Mouse (Mus musculus) heart, embryonic 16.5 days (tissue): ENCODE measurements around the gene Mettl27. TPM values are rescaled to one million over a fixed set of nuclear protein-coding genes. Genes with fewer than 3 reads are reported as not detected.
A peak's percentile ranks its signal among the peaks of the same experiment; 100 is the strongest.

Experiments
- ATAC-seq: fragments of 200-750 bp; cut with Nextera tagmentation; replicated peaks from 2 replicates; pipeline ENCODE4 v1.8.0; 2017; ENCODE audit warnings: moderate number of reproducible peaks; ENCODE audit not compliant: insufficient read depth, low FRiP score; ENCODE audit errors: extremely low read depth
- H3K27ac ChIP-seq: fragments of 300-500 bp; sonication (generic); 2 replicates; pipeline ENCODE4 v1.5.1; 2014; ENCODE audit warnings: mild to moderate bottlenecking, low read length, control low read depth, moderate library complexity
- H3K27me3 ChIP-seq: fragments of 300-500 bp; sonication (generic); 2 replicates; pipeline ENCODE4 v1.6.1; 2014; ENCODE audit warnings: low read length, mixed read lengths; ENCODE audit not compliant: control insufficient read depth, insufficient read depth
- H3K36me3 ChIP-seq: fragments of 300-500 bp; sonication (generic); 2 replicates; pipeline ENCODE4 v1.6.1; 2014; ENCODE audit not compliant: control insufficient read depth, insufficient read depth
- H3K4me1 ChIP-seq: fragments of 300-500 bp; sonication (generic); 2 replicates; pipeline ENCODE4 v1.6.1; 2014; ENCODE audit warnings: low read length, mixed read lengths; ENCODE audit not compliant: control insufficient read depth, insufficient read depth
- H3K4me2 ChIP-seq: fragments of 300-500 bp; sonication (generic); 2 replicates; pipeline ENCODE4 v1.6.1; 2014; ENCODE audit warnings: low read depth, mild to moderate bottlenecking, control low read depth, low read length
- H3K4me3 ChIP-seq: fragments of 300-500 bp; sonication (generic); 2 replicates; pipeline ENCODE4 v1.5.1; 2014; ENCODE audit warnings: mild to moderate bottlenecking, control low read depth, low read length
- H3K9ac ChIP-seq: fragments of 300-500 bp; sonication (generic); 2 replicates; pipeline ENCODE4 v1.6.1; 2014; ENCODE audit warnings: low read length, control low read depth
- H3K9me3 ChIP-seq: fragments of 300-500 bp; sonication (generic); replicated peaks from 2 replicates; pipeline ENCODE4 v1.6.1; 2016; ENCODE audit warnings: low read length; ENCODE audit not compliant: control insufficient read depth
- WGBS: fragments of 180-500 bp; shearing (Covaris S2); extraction: QIAGEN DNeasy Blood & Tissue Kit; methylation state at CpG from one replicate; pipeline ENCODE4 v1.1.7; 2014; 5-methylcytosine and 5-hydroxymethylcytosine counted together
- polyA plus RNA-seq: library from polyadenylated mRNA; unstranded; fragments of >200 nt; fragmentation: Nextera tagmentation; extraction: Ambion mirVana; gene quantifications from 2 replicates; pipeline ENCODE4 v1.2.1, GENCODE M21; 2015

Gene Mettl27
- polyA plus RNA-seq, 1 experiment from 2014 or later = 9.1 TPM

DNA sequence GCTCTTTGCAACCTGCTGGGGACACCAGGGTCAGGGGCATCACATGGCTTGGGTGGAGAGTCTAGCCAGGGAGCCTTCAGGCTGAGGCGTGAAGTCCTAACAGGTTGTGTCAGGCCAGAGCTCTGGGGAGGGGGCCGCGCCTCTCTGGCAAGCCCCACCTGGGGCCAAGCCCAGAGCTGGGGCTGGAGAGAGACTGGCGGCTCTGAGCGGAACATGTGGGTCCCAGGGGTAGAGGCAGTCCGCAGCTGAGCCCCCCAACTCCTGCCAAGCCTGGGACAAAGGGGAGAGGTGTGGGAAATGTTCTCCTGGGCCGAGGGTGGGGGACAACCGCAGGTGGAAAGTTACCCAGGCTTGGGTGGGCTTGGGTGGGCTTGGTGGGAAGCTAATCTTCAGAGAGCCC lies 35.2 kb upstream of the Mettl27 start:
- H3K9ac ChIP-seq = no peak overlapping the region
- no peak overlapping the region for H3K27ac ChIP-seq
- no peak for ATAC-seq
- H3K4me2 ChIP-seq = no peak overlapping the region
- no peaks in the 10 kb centered on the region for H3K4me1 ChIP-seq
- no peaks in the 10 kb centered on the region for H3K36me3 ChIP-seq
- H3K27me3 ChIP-seq = no peaks in the 10 kb centered on the region
- H3K4me3 ChIP-seq = no peak overlapping the region
- WGBS = 82% methylated on average over 8 of the region's 8 CpGs
- 0 out of 2 replicates have a peak, but pooled peaks cover 2% of the 10 kb centered on the region for H3K9me3 ChIP-seq

DNA sequence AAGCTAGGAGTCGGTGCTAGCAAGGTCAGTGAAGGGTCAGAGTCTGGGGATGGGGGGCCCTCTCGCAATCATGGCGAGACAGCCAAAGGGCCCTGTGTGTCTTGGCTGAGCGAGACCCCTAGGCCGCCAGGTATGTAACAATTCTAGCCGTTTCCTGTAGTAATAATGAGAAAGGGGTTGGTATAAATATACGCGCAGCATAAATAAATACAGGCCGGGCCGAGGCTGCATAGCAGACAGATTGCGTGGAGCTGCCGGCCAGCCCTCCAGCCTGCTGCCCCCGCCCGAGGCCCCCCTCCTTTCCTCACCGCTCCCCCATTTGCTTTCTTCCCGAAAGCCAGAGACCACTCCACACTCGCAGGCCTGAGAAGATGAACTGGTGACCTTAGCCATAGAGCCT lies 34.6 kb upstream of the Mettl27 start:
- WGBS = 67% methylated on average over 17 of the region's 17 CpGs
- H3K27me3 ChIP-seq = no peaks in the 10 kb centered on the region; the same call in 1 of the 2 replicates
- H3K9me3 ChIP-seq = 0 out of 2 replicates have a peak, but pooled peaks cover 2% of the 10 kb centered on the region
- no peaks in the 10 kb centered on the region for H3K36me3 ChIP-seq
- no peak overlapping the region for H3K4me2 ChIP-seq
- H3K27ac ChIP-seq = no peak overlapping the region
- no peak overlapping the region for H3K9ac ChIP-seq
- H3K4me3 ChIP-seq = no peak overlapping the region
- no peaks in the 10 kb centered on the region for H3K4me1 ChIP-seq
- ATAC-seq = no peak

DNA sequence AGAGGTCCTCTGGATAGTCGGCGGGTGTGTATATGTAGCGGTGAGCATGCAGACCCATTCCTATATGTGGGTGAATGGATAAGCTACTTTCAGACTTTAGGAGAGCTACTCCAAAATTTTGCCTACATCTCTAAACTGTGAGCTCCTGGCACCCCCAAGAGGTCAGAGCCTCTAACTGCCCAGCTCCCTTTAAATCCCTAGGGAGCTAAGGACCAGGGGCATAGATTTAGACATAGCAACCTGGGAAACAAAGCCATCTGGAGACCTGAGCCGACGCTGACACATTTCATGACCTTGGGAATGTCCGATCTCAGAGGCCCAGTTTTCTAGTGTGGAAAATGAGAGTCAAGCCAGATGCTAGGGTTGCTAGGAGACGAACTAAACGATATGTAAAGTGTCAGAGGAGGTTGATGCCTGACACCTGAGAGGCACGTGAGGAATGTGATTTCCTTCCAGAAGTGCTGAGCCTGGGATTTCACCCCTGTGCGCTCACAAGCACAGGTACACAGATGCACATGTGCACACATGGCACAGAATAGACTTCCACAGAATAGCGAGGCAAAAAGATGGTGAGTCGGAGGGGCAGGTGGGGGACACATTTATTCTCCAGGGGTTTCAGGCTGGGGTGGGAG lies 31.0 kb upstream of the Mettl27 start:
- ATAC-seq = 0 out of 2 replicates have a peak, but pooled peaks have one; percentile 35
- no peaks in the 10 kb centered on the region for H3K9me3 ChIP-seq
- H3K9ac ChIP-seq = no peak overlapping the region
- WGBS = 38% methylated on average over 12 of the region's 12 CpGs
- no peaks in the 10 kb centered on the region; the same call in 1 of the 2 replicates for H3K27me3 ChIP-seq
- no peaks in the 10 kb centered on the region for H3K4me1 ChIP-seq
- H3K4me2 ChIP-seq = no peak overlapping the region
- H3K4me3 ChIP-seq = no peak overlapping the region
- no peaks in the 10 kb centered on the region for H3K36me3 ChIP-seq
- no peak overlapping the region for H3K27ac ChIP-seq

DNA sequence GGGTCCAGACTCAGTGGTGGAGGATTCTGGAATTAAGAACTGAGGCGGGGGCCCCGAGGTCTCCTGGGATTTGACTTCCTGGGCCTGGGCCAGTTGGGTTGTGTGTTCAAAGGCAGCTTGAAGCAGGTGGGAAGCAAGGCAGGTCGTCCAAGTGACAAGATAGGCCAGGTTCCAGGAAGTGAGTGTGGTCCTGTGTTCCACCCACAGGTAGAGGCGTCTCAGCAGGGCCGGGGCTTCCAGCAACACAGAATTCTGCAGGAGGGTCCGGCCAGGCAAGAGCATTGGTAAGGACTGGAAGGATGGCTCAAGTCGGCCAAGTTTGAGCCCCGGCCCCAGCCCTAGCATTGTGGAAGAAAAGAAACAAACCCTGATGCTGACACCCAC lies 30.5 kb upstream of the Mettl27 start:
- H3K4me3 ChIP-seq = no peak overlapping the region
- ATAC-seq = no peak
- no peak overlapping the region for H3K4me2 ChIP-seq
- H3K4me1 ChIP-seq = no peaks in the 10 kb centered on the region
- no peaks in the 10 kb centered on the region; the same call in 1 of the 2 replicates for H3K27me3 ChIP-seq
- H3K9ac ChIP-seq = no peak overlapping the region
- no peak overlapping the region for H3K27ac ChIP-seq
- no peaks in the 10 kb centered on the region for H3K9me3 ChIP-seq
- 65% methylated on average over 8 of the region's 8 CpGs for WGBS
- no peaks in the 10 kb centered on the region for H3K36me3 ChIP-seq

DNA sequence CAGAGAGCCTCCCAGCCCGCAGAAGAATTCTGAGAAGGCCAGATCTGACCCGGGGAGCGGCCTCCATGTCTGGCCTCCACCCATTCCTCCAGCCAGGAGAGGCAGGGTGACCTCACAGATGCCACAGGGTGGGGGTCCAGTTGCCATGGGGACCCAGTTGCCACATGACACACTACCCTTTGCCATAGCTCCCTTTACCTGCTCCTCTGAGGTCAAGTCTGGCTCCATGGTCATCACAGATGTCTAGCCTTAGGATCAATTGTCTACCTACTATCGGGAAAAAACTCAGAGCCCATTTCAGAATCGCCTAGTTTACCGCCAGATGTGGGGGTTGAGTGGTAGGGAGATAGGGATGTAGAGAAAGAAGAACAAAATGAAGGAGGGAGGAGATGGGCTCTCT lies 25.5 kb upstream of the Mettl27 start, which contains the start of gene Tmem270:
TSS of gene Tmem270 (minus strand) at position 101 of the 400 bp plus-strand sequence.
- Histone ChIP-seq H3K4me2 (no peak within 1 kb of the TSS), H3K27ac (no peak within 1 kb of the TSS), H3K9ac (no peak within 1 kb of the TSS), H3K4me3 (no peak within 1 kb of the TSS), H3K4me1 (no peaks in the 10 kb centered on the region), H3K9me3 (0 out of 2 replicates have a peak, but pooled peaks cover 2% of the 10 kb centered on the region), H3K36me3 (no peaks in the 10 kb centered on the region), H3K27me3 (no peaks in the 10 kb centered on the region; the same call in 1 of the 2 replicates)
- 0 out of 2 replicates have a peak, but pooled peaks have one; percentile 26 for ATAC-seq
- WGBS = 84% methylated on average over 6 of the region's 6 CpGs

DNA sequence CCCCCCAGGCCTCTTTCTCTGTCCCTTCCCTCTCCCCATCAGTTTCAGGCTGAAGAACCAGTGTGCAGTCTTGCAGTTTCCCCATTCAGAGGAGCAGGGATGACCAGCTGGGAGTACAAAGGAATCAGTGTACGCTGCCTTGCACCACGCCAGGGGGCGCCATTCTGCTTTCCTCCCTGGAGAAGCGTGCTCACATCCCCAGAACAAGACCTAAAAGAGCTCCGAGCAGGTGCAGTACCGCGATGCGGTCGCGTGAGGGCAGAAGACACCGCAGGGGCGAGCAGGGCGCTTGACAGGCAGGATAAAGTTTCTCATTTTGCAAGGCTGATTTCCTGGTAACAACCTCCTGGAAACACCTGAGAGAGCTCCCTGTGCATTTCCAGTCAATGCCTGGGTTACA lies 25.0 kb upstream of the Mettl27 start:
- H3K27ac ChIP-seq = no peak overlapping the region
- WGBS = under 1% methylated on average over 13 of the region's 13 CpGs
- peak; percentile 77 for ATAC-seq
- 0 out of 2 replicates have a peak, but pooled peaks cover 2% of the 10 kb centered on the region for H3K9me3 ChIP-seq
- no peak overlapping the region for H3K4me2 ChIP-seq
- H3K4me1 ChIP-seq = no peaks in the 10 kb centered on the region
- H3K4me3 ChIP-seq = no peak overlapping the region
- H3K36me3 ChIP-seq = no peaks in the 10 kb centered on the region
- H3K9ac ChIP-seq = no peak overlapping the region
- H3K27me3 ChIP-seq = no peaks in the 10 kb centered on the region; the same call in 1 of the 2 replicates

DNA sequence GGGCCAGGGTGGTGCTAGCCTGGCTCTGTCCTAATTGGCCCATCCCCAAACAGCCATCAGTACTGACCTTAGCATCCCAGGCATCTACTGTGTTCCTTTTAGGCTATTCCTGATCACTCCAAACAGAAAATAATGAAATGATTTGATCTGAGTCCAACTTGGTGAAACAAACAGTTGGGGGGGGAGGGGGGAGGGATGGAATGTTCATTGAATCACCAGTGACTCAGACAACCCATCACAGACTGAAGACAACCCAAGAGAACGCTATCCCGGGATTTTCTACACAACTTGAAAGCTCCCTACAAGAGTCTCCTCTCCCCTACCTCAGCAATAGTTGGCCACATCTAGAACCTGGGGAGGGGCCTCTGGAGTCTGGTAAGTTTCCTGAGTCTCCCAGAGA lies 20.3 kb upstream of the Mettl27 start:
- H3K4me1 ChIP-seq = no peaks in the 10 kb centered on the region
- H3K4me2 ChIP-seq = no peak overlapping the region
- no peak overlapping the region for H3K9ac ChIP-seq
- WGBS = 69% methylated on average over 2 of the region's 2 CpGs
- H3K4me3 ChIP-seq = no peak overlapping the region
- ATAC-seq = no peak
- peaks cover 2% of the 10 kb centered on the region; the same call in 1 of the 2 replicates for H3K9me3 ChIP-seq
- H3K27ac ChIP-seq = no peak overlapping the region
- no peaks in the 10 kb centered on the region for H3K27me3 ChIP-seq
- no peaks in the 10 kb centered on the region for H3K36me3 ChIP-seq

DNA sequence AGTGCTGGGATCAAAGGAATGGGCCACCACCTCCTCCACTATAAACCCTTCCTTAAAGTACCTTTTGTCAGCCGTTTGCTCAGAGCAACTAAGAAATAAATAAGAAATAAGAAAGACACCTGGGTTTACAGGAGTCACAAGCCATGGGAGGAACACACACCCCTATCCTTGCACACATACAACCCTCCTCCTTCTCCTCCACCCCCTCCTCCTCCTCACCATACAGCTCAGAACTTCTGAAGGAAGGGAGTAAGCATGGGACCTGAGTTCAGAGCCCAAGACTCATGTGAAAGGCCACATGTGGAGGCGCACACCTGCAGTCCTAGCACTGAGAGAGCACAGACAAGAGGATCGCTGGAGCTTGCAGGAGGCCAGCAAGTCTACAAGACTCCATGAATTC lies 18.8 kb upstream of the Mettl27 start:
- Histone ChIP-seq H3K4me1 (no peaks in the 10 kb centered on the region), H3K4me3 (no peak overlapping the region), H3K9me3 (peaks cover 6% of the 10 kb centered on the region), H3K36me3 (no peaks in the 10 kb centered on the region), H3K9ac (no peak overlapping the region), H3K27me3 (no peaks in the 10 kb centered on the region), H3K27ac (no peak overlapping the region), H3K4me2 (no peak overlapping the region)
- 76% methylated on average over 3 of the region's 3 CpGs for WGBS
- ATAC-seq = no peak

DNA sequence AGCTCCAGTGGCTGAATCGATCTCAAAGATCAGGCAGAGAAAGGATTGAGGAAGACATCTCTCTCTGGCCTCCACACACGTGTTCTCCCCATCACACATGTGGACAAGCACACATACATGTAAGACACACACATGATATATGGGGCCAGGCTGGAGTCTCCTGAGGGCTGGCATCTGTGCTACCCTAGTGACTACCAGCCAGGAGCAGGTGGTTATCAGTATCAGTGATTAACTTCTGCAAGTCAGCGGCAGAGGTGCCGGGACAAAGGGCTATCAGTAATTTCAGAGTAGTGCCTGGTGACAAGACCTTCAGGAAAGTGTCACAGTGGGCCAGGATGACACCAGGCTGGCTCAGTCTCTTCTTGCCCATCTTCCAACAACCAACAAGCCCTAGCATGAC lies 18.4 kb upstream of the Mettl27 start:
- ATAC-seq = no peak
- Histone ChIP-seq H3K4me3 (no peak overlapping the region), H3K27ac (no peak overlapping the region)

More for the DNA sequence above, 18.4 kb upstream of the Mettl27 start:
- no peaks in the 10 kb centered on the region for H3K36me3 ChIP-seq
- WGBS = 53% methylated on average over 4 of the region's 4 CpGs
- no peak overlapping the region for H3K9ac ChIP-seq
- H3K4me2 ChIP-seq = no peak overlapping the region
- no peaks in the 10 kb centered on the region for H3K4me1 ChIP-seq
- peaks cover 6% of the 10 kb centered on the region for H3K9me3 ChIP-seq
- no peaks in the 10 kb centered on the region for H3K27me3 ChIP-seq
